14 mouse cellular contexts compared by ENCODE assay signal in genomic region chr1:11748424-11748823, GRCm38 (mm10).
DNase-seq lines count a peak whose midpoint lies in the region; ATAC-seq and TF ChIP-seq lines count a peak whose summit lies in the region.
"Had no signal": no experiment of that assay in that cellular context is flagged by ENCODE, and none has a peak within 500 bp of the region (broad histone marks: within the 10 kb centered on the region; RNA-seq: fewer than 3 reads in every experiment).

No protein-coding gene starts in this region.

- peaks cover 19% of the 10 kb centered on the region for H3K27me3 ChIP-seq in forebrain, embryonic 16.5 days (replicated peaks; ENCODE audit: control insufficient read depth, insufficient read depth, low read length)
- no peaks in the 10 kb centered on the region for H3K27me3 ChIP-seq in midbrain, postnatal 0 days (ENCODE audit: insufficient read depth, low read length)
- H3K27me3 ChIP-seq in heart, embryonic 11.5 days (ENCODE audit: control insufficient read depth, insufficient read depth, low read length): no peaks in the 10 kb centered on the region
- H3K27me3 ChIP-seq: CH12.LX; heart, embryonic 12.5 days had no signal

- intact Hi-C loops in left cerebral cortex, postnatal 4 days (cut with DNase I): no loop called here
- intact Hi-C loops in left cerebral cortex, adult 2 months (cut with DNase I): no loop called here

- H3K27ac ChIP-seq in left cerebral cortex, adult 2 months: no peak overlapping the region
- no peak overlapping the region for H3K27ac ChIP-seq in forebrain, embryonic 16.5 days (ENCODE audit: low read length)
- H3K27ac ChIP-seq in midbrain, postnatal 0 days (ENCODE audit: low read depth, low read length): no peak overlapping the region
- H3K27ac ChIP-seq in heart, embryonic 11.5 days (ENCODE audit: low read depth, low read length): no peak overlapping the region
- H3K27ac ChIP-seq: stomach, postnatal 0 days had no signal

- 2% methylated on average over 2 of the region's 2 CpGs for WGBS in forebrain, embryonic 16.5 days
- WGBS in midbrain, postnatal 0 days: 6% methylated on average over 2 of the region's 2 CpGs
- 45% methylated on average over 2 of the region's 2 CpGs for WGBS in heart, embryonic 11.5 days (ENCODE audit: insufficient replicate concordance)

- no peaks in the 10 kb centered on the region for H3K36me3 ChIP-seq in forebrain, embryonic 16.5 days (ENCODE audit: control insufficient read depth, insufficient read depth)
- no peaks in the 10 kb centered on the region for H3K36me3 ChIP-seq in midbrain, postnatal 0 days (ENCODE audit: insufficient read depth, low read length)
- H3K36me3 ChIP-seq in heart, embryonic 11.5 days (ENCODE audit: control insufficient read depth, insufficient read depth, low read length): no peaks in the 10 kb centered on the region
- H3K36me3 ChIP-seq: heart, embryonic 12.5 days had no signal

- peaks cover 4% of the 10 kb centered on the region for H3K9me3 ChIP-seq in forebrain, embryonic 16.5 days (ENCODE audit: control insufficient read depth, low read length)
- H3K9me3 ChIP-seq in midbrain, postnatal 0 days (ENCODE audit: low read length): no peaks in the 10 kb centered on the region
- H3K9me3 ChIP-seq in heart, embryonic 11.5 days (replicated peaks; ENCODE audit: control insufficient read depth, low read length): no peaks in the 10 kb centered on the region

- H3K4me1 ChIP-seq in forebrain, embryonic 16.5 days (replicated peaks; ENCODE audit: control insufficient read depth, insufficient read depth, low read length): peaks cover 3% of the 10 kb centered on the region; the same call in 1 of the 2 replicates
- H3K4me1 ChIP-seq in midbrain, postnatal 0 days (ENCODE audit: insufficient read depth, low read length): no peaks in the 10 kb centered on the region
- no peaks in the 10 kb centered on the region for H3K4me1 ChIP-seq in heart, embryonic 11.5 days (ENCODE audit: control insufficient read depth, insufficient read depth, low read length)
- H3K4me1 ChIP-seq: heart, embryonic 12.5 days had no signal

- H3K4me3 ChIP-seq in left cerebral cortex, adult 2 months: no peak overlapping the region
- H3K4me3 ChIP-seq in forebrain, embryonic 16.5 days (replicated peaks; ENCODE audit: low read length): no peak overlapping the region
- no peak overlapping the region for H3K4me3 ChIP-seq in midbrain, postnatal 0 days (ENCODE audit: low read depth, low read length)
- H3K4me3 ChIP-seq in heart, embryonic 11.5 days (ENCODE audit: low read depth, low read length): no peak overlapping the region
- H3K4me3 ChIP-seq: heart, embryonic 12.5 days; myocyte had no signal

- H3K4me2 ChIP-seq in forebrain, embryonic 16.5 days (ENCODE audit: low read length): no peak overlapping the region
- H3K4me2 ChIP-seq in midbrain, postnatal 0 days (ENCODE audit: low read depth, low read length, poor library complexity, severe bottlenecking): no peak overlapping the region
- no peak overlapping the region for H3K4me2 ChIP-seq in heart, embryonic 11.5 days
- H3K4me2 ChIP-seq: heart, embryonic 12.5 days had no signal

- TF ChIP-seq CTCF in left cerebral cortex, adult 2 months (IDR thresholded peaks at IDR 0.05): no peak
- no peak for TF ChIP-seq CTCF in midbrain, postnatal 0 days (IDR thresholded peaks at IDR 0.05)

- H3K9ac ChIP-seq in forebrain, embryonic 16.5 days (replicated peaks; ENCODE audit: low read depth, low read length): no peak overlapping the region
- H3K9ac ChIP-seq in midbrain, postnatal 0 days (replicated peaks; ENCODE audit: low read length, poor library complexity, severe bottlenecking): no peak overlapping the region
- H3K9ac ChIP-seq in heart, embryonic 11.5 days (ENCODE audit: low read depth, low read length): no peak overlapping the region
- H3K9ac ChIP-seq: heart, embryonic 12.5 days had no signal

- peak; percentile 92 for ATAC-seq in forebrain, embryonic 16.5 days
- no peak for ATAC-seq in midbrain, postnatal 0 days (ENCODE audit: low FRiP score)
- no peak for ATAC-seq in heart, embryonic 11.5 days (replicated peaks; ENCODE audit: insufficient number of reproducible peaks, low FRiP score, low TSS enrichment)
- ATAC-seq: inflammation-experienced regulatory T-cells, adult 6 months; lung, postnatal 0 days had no signal

- peak; percentile 42 for DNase-seq in left cerebral cortex, postnatal 4 days
- no peak for DNase-seq in left cerebral cortex, adult 2 months (ENCODE audit: extremely low spot score in 1 of 2, low spot score in 2 of 2)
- peak; percentile 28 for DNase-seq in embryo, embryonic 11 days
- peak; percentile 44 for DNase-seq in midbrain, postnatal 0 days (ENCODE audit: low spot score)
- DNase-seq in heart, adult 8-10 months (ENCODE audit: low spot score): no peak
- DNase-seq: kidney, postnatal 4 days had no signal

Comparison
In these comparisons a context has a peak if more than half of its experiments do, and no peak if none do; other contexts are left out.
1. DNase-seq: peak in left cerebral cortex, postnatal 4 days (single experiment), embryo, embryonic 11 days (single experiment) and midbrain, postnatal 0 days (single experiment); none in left cerebral cortex, adult 2 months (0 of 2) and heart, adult 8-10 months (single experiment).